Mouse (Mus musculus) right cerebral cortex, postnatal 25 days (tissue): ENCODE data around the gene Itpr2.
A peak's percentile ranks its signal among the peaks of the same experiment; 100 is the strongest.

Source experiments
- DNase-seq: peaks from one replicate; pipeline ENCODE4 v3.0.0; 2022

Itpr2 gene

GRCm38 (mm10) chr6:146080546-146081512 lies 421.2 kb downstream of the Itpr2 start:
- no peak for DNase-seq

GRCm38 (mm10) chr6:146079734-146080443 lies 422.1 kb downstream of the Itpr2 start:
- DNase-seq = no peak

GRCm38 (mm10) chr6:146079261-146079660 lies 422.8 kb downstream of the Itpr2 start:
- peak; percentile 46 for DNase-seq

GRCm38 (mm10) chr6:146078136-146078535 lies 423.9 kb downstream of the Itpr2 start:
- no peak for DNase-seq

DNA sequence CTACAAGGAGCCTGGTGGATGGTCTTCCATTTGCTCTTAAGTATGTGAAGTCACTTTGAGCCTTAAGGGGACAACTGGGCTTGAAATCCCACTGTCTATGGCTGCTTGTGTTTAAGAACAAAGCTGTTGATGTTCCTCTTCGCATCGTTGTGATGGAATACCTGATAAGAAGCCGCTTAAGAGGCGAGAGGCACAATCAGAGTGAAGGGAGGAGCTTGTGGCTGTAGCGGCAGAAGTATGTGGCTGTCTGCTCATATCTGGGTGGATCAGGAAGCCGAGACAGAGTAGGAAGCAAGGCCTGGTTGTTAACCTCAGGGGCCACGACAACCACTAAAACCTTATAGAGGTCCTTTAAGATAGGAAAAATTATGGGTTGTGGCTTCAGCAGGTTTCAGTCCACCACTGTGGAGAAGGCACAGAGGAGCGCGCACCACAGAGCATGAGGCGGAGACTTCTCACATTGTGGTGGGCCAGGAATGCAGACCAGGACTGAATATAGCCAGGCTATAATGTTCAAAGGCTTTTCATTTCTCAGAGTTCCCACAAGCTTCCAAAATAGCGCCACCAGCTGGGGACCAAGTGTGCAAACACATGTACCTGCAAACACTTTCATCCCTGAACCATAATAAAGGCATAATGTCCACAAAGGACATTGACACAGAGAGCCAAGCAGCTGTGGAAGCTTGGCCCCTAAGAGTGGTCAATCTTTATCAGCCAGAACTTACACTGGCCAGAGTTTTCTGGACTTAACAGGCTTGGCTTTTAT lies 424.7 kb downstream of the Itpr2 start:
- DNase-seq = no peak

- DNase-seq = no peak
These were observed 429.2 kb downstream of the Itpr2 start for GRCm38 (mm10) chr6:146072842-146073241.

GRCm38 (mm10) chr6:146071883-146072282 lies 430.1 kb downstream of the Itpr2 start:
- no peak for DNase-seq
